Mouse (Mus musculus): ENCODE data around the gene Krtap24-1. TPM values are rescaled to one million over a fixed set of nuclear protein-coding genes. Genes with fewer than 3 reads are reported as not detected.

Krtap24-1 gene
- polyA plus RNA-seq, 1 experiment from 2014 or later: not detected

GRCm38 (mm10) chr16:88627566-88627965, 15.5 kb upstream of the Krtap24-1 start, which contains the start of gene 2310079G19Rik:
2310079G19Rik (minus strand) TSS chr16:88627666.
- H3K4me2 ChIP-seq (ENCODE audit: low read depth, low read length): no peak within 1 kb of the TSS
- no peaks in the 10 kb centered on the region for H3K9me3 ChIP-seq (replicated peaks; ENCODE audit: control insufficient read depth, low read length)
- H3K27me3 ChIP-seq (ENCODE audit: control insufficient read depth, insufficient read depth, low read depth, low read length): no peaks in the 10 kb centered on the region
- 73% methylated on average over 4 of the region's 4 CpGs for WGBS (ENCODE audit: insufficient replicate concordance)
- no peak within 1 kb of the TSS for H3K9ac ChIP-seq (ENCODE audit: low read depth, low read length)
- ATAC-seq (ENCODE audit: low read depth): no peak
- no peaks in the 10 kb centered on the region for H3K36me3 ChIP-seq (ENCODE audit: control insufficient read depth, insufficient read depth)
- no peak within 1 kb of the TSS for H3K4me3 ChIP-seq (ENCODE audit: low read depth, low read length)
- H3K4me1 ChIP-seq (ENCODE audit: control insufficient read depth, low read depth, low read length): no peaks in the 10 kb centered on the region
- H3K27ac ChIP-seq (ENCODE audit: low read length): no peak within 1 kb of the TSS

GRCm38 (mm10) chr16:88612712-88613111, 633 bp upstream of the Krtap24-1 start:
- no peaks in the 10 kb centered on the region for H3K9me3 ChIP-seq (replicated peaks; ENCODE audit: control insufficient read depth, low read length)
- no peaks in the 10 kb centered on the region for H3K4me1 ChIP-seq (ENCODE audit: control insufficient read depth, low read depth, low read length)
- no peak for ATAC-seq (ENCODE audit: low read depth)
- WGBS (ENCODE audit: insufficient replicate concordance): 67% methylated on average over 4 of the region's 4 CpGs
- no peak overlapping the region for H3K4me2 ChIP-seq (ENCODE audit: low read depth, low read length)
- no peaks in the 10 kb centered on the region for H3K27me3 ChIP-seq (ENCODE audit: control insufficient read depth, insufficient read depth, low read depth, low read length)
- H3K4me3 ChIP-seq (ENCODE audit: low read depth, low read length): no peak overlapping the region
- H3K27ac ChIP-seq (ENCODE audit: low read length): no peak overlapping the region
- no peaks in the 10 kb centered on the region for H3K36me3 ChIP-seq (ENCODE audit: control insufficient read depth, insufficient read depth)
- no peak overlapping the region for H3K9ac ChIP-seq (ENCODE audit: low read depth, low read length)

- Histone ChIP-seq H3K9me3 (replicated peaks; ENCODE audit: control insufficient read depth, low read length) (no peaks in the 10 kb centered on the region), H3K9ac (ENCODE audit: low read depth, low read length) (no peak overlapping the region), H3K36me3 (ENCODE audit: control insufficient read depth, insufficient read depth) (no peaks in the 10 kb centered on the region), H3K4me3 (ENCODE audit: low read depth, low read length) (no peak overlapping the region), H3K4me1 (ENCODE audit: control insufficient read depth, low read depth, low read length) (no peaks in the 10 kb centered on the region), H3K27me3 (ENCODE audit: control insufficient read depth, insufficient read depth, low read depth, low read length) (no peaks in the 10 kb centered on the region), H3K4me2 (ENCODE audit: low read depth, low read length) (no peak overlapping the region), H3K27ac (ENCODE audit: low read length) (no peak overlapping the region)
- ATAC-seq (ENCODE audit: low read depth): no peak
- 68% methylated on average over 6 of the region's 6 CpGs for WGBS (ENCODE audit: insufficient replicate concordance)
Observed at GRCm38 (mm10) chr16:88604570-88604969, 7.5 kb downstream of the Krtap24-1 start.

- Histone ChIP-seq H3K9me3 (replicated peaks; ENCODE audit: control insufficient read depth, low read length) (no peaks in the 10 kb centered on the region), H3K4me2 (ENCODE audit: low read depth, low read length) (no peak overlapping the region), H3K36me3 (ENCODE audit: control insufficient read depth, insufficient read depth) (no peaks in the 10 kb centered on the region), H3K4me1 (ENCODE audit: control insufficient read depth, low read depth, low read length) (no peaks in the 10 kb centered on the region), H3K27me3 (ENCODE audit: control insufficient read depth, insufficient read depth, low read depth, low read length) (no peaks in the 10 kb centered on the region), H3K9ac (ENCODE audit: low read depth, low read length) (no peak overlapping the region), H3K4me3 (ENCODE audit: low read depth, low read length) (no peak overlapping the region), H3K27ac (ENCODE audit: low read length) (no peak overlapping the region)
- 26% methylated on average over 1 of the region's 1 CpGs for WGBS (ENCODE audit: insufficient replicate concordance)
- no peak for ATAC-seq (ENCODE audit: low read depth)
Observed at GRCm38 (mm10) chr16:88602464-88602863, 9.6 kb downstream of the Krtap24-1 start.

GRCm38 (mm10) chr16:88600303-88600702, 11.8 kb downstream of the Krtap24-1 start:
- H3K27me3 ChIP-seq (ENCODE audit: control insufficient read depth, insufficient read depth, low read depth, low read length): no peaks in the 10 kb centered on the region
- no peak overlapping the region for H3K27ac ChIP-seq (ENCODE audit: low read length)
- ATAC-seq (ENCODE audit: low read depth): no peak
- no peaks in the 10 kb centered on the region for H3K9me3 ChIP-seq (replicated peaks; ENCODE audit: control insufficient read depth, low read length)
- WGBS (ENCODE audit: insufficient replicate concordance): 48% methylated on average over 8 of the region's 8 CpGs
- no peaks in the 10 kb centered on the region for H3K4me1 ChIP-seq (ENCODE audit: control insufficient read depth, low read depth, low read length)
- H3K9ac ChIP-seq (ENCODE audit: low read depth, low read length): no peak overlapping the region
- H3K36me3 ChIP-seq (ENCODE audit: control insufficient read depth, insufficient read depth): no peaks in the 10 kb centered on the region
- H3K4me2 ChIP-seq (ENCODE audit: low read depth, low read length): no peak overlapping the region
- no peak overlapping the region for H3K4me3 ChIP-seq (ENCODE audit: low read depth, low read length)

- no peaks in the 10 kb centered on the region for H3K4me1 ChIP-seq (ENCODE audit: control insufficient read depth, low read depth, low read length)
- ATAC-seq (ENCODE audit: low read depth): no peak
- 33% methylated on average over 16 of the region's 16 CpGs for WGBS (ENCODE audit: insufficient replicate concordance)
- no peaks in the 10 kb centered on the region for H3K27me3 ChIP-seq (ENCODE audit: control insufficient read depth, insufficient read depth, low read depth, low read length)
- no peaks in the 10 kb centered on the region for H3K36me3 ChIP-seq (ENCODE audit: control insufficient read depth, insufficient read depth)
- H3K4me3 ChIP-seq (ENCODE audit: low read depth, low read length): no peak overlapping the region
- no peak overlapping the region for H3K9ac ChIP-seq (ENCODE audit: low read depth, low read length)
- no peak overlapping the region for H3K4me2 ChIP-seq (ENCODE audit: low read depth, low read length)
- H3K27ac ChIP-seq (ENCODE audit: low read length): no peak overlapping the region
- no peaks in the 10 kb centered on the region for H3K9me3 ChIP-seq (replicated peaks; ENCODE audit: control insufficient read depth, low read length)
Observed at GRCm38 (mm10) chr16:88599504-88600237, 12.4 kb downstream of the Krtap24-1 start.

- Histone ChIP-seq H3K4me1 (ENCODE audit: control insufficient read depth, low read depth, low read length) (no peaks in the 10 kb centered on the region), H3K27ac (ENCODE audit: low read length) (no peak overlapping the region), H3K9me3 (replicated peaks; ENCODE audit: control insufficient read depth, low read length) (no peaks in the 10 kb centered on the region), H3K36me3 (ENCODE audit: control insufficient read depth, insufficient read depth) (no peaks in the 10 kb centered on the region), H3K4me3 (ENCODE audit: low read depth, low read length) (no peak overlapping the region), H3K27me3 (ENCODE audit: control insufficient read depth, insufficient read depth, low read depth, low read length) (no peaks in the 10 kb centered on the region), H3K4me2 (ENCODE audit: low read depth, low read length) (no peak overlapping the region), H3K9ac (ENCODE audit: low read depth, low read length) (no peak overlapping the region)
- ATAC-seq (ENCODE audit: low read depth): no peak
Observed at GRCm38 (mm10) chr16:88592758-88593157, 19.3 kb downstream of the Krtap24-1 start.

- no peaks in the 10 kb centered on the region for H3K36me3 ChIP-seq (ENCODE audit: control insufficient read depth, insufficient read depth)
- no peaks in the 10 kb centered on the region for H3K4me1 ChIP-seq (ENCODE audit: control insufficient read depth, low read depth, low read length)
- H3K4me3 ChIP-seq (ENCODE audit: low read depth, low read length): no peak overlapping the region
- no peaks in the 10 kb centered on the region for H3K27me3 ChIP-seq (ENCODE audit: control insufficient read depth, insufficient read depth, low read depth, low read length)
- 67% methylated on average over 9 of the region's 9 CpGs for WGBS (ENCODE audit: insufficient replicate concordance)
- H3K9ac ChIP-seq (ENCODE audit: low read depth, low read length): no peak overlapping the region
- H3K27ac ChIP-seq (ENCODE audit: low read length): no peak overlapping the region
- H3K4me2 ChIP-seq (ENCODE audit: low read depth, low read length): no peak overlapping the region
- ATAC-seq (ENCODE audit: low read depth): no peak
- no peaks in the 10 kb centered on the region for H3K9me3 ChIP-seq (replicated peaks; ENCODE audit: control insufficient read depth, low read length)
Observed at GRCm38 (mm10) chr16:88583338-88583737, 28.7 kb downstream of the Krtap24-1 start.

GRCm38 (mm10) chr16:88575885-88576679, 36.0 kb downstream of the Krtap24-1 start:
- H3K9ac ChIP-seq (ENCODE audit: low read depth, low read length): no peak overlapping the region
- H3K9me3 ChIP-seq (replicated peaks; ENCODE audit: control insufficient read depth, low read length): no peaks in the 10 kb centered on the region
- no peak overlapping the region for H3K4me2 ChIP-seq (ENCODE audit: low read depth, low read length)
- H3K36me3 ChIP-seq (ENCODE audit: control insufficient read depth, insufficient read depth): no peaks in the 10 kb centered on the region
- 56% methylated on average over 4 of the region's 4 CpGs for WGBS (ENCODE audit: insufficient replicate concordance)
- no peak overlapping the region for H3K4me3 ChIP-seq (ENCODE audit: low read depth, low read length)
- no peaks in the 10 kb centered on the region for H3K27me3 ChIP-seq (ENCODE audit: control insufficient read depth, insufficient read depth, low read depth, low read length)
- ATAC-seq (ENCODE audit: low read depth): no peak
- no peaks in the 10 kb centered on the region for H3K4me1 ChIP-seq (ENCODE audit: control insufficient read depth, low read depth, low read length)
- no peak overlapping the region for H3K27ac ChIP-seq (ENCODE audit: low read length)

All from liver, embryonic 16.5 days (tissue).